Mouse (Mus musculus) mature B cell (primary cell): Measurements from ENCODE around the gene Ccdc141.

Experiments
- in situ Hi-C: fragments of 300-500 bp; cut with MboI; formaldehyde crosslinking; loops from 2 replicates; pipeline ENCODE4 v1.14.3; 2019

The Ccdc141 gene

DNA sequence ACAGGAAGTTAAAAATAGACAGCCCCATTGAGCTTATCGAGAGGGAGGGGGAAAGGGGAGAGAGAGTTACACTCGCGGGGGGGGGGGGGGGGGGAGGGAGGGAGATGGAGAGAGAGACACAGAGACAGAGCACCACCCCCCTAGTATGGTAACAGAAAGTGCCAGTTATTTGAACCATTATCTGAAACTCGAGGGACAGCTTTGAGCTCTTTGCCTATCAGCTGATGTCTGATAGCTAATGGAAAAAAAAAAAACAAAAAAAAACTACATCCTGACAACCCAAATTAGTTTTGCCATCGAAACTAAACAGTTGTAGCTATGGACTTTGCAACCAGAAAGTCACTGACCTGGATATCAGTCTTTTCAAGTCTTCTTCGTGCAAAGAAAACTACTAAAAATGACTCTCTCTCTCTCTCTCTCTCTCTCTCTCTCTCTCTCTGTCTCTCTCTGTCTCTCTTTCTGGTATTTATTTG is at the start of gene Ccdc141:
Gene Ccdc141, minus strand, starts transcription at position 4 of the 473 bp plus-strand sequence.
- in situ Hi-C loops = no loop called here

DNA sequence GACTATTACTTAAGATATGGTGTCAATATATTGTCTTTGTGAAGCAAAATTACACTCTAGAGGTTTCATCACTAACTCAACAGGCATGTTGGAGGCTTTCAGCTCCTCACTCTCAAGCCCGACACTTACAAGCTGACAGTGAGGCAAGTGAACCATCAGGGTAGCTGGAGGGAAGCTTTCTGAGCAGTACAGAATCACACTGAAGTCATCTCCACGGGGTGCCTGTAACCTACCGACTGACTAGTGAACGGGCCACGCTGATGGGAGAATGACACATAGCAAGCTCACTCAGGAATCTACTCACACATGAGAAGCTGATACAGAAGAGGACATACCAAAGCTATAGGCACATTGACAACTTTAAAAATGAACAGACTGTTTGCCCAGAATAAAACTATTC is 42.4 kb upstream of the Ccdc141 start:
- in situ Hi-C loops = no loop called here

DNA sequence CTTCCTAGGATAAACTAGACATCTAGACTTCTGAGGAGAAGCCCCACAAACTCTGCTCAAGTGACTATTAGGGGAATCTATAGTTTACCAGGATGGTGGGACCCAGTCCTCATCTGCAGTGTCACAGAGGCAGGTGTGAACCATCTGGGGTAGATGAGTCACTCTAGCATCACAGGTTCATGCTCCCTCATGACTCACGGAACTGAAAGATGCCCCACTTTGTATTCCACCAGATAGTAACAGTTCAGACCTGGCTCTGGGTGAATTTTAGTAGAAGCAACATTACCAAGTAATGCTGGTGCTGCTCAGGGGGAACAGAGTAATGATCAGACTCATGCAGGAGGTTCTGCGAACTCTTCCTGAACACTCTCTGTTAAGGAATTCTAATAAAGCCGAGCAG is 36.5 kb upstream of the Ccdc141 start:
- in situ Hi-C loops = no loop called here

DNA sequence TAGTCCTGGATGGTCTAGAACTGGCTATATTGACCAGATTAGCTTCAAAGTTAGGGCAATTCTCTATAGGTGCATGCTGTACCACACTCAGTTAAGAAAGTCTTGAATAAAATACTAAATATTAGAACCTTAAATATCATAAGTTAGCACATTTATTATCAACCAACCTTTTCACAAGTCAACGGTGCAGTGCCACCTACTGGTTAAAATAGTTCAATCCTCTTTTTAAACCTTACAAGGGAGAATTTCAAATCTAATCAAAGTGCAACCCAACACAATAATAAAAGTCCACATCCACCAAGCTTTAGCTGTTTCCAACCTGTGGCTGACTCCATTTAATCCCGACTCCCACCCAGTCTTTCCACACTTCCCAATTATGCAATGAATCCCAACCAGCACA is 33.5 kb upstream of the Ccdc141 start:
- in situ Hi-C loops = no loop called here

DNA sequence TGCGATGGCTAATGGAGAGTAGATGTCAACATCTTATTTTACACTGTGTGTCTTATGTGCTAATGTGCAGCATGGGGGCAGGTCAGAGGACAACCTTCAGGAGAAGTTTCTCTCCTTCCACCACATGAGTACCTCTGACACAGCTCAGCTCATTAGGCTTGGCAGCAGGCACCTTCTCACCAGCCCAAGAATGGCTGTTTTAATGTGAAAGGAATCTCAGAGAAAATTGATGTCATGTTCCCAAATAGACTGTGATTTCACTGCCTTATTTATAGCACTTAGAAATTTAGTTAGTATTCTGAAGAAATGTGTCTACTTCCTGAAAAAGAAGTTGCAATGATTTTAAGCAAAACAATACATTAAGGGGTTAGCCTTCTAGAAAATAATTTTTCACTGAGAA is 31.5 kb upstream of the Ccdc141 start:
- in situ Hi-C loops = no loop called here

DNA sequence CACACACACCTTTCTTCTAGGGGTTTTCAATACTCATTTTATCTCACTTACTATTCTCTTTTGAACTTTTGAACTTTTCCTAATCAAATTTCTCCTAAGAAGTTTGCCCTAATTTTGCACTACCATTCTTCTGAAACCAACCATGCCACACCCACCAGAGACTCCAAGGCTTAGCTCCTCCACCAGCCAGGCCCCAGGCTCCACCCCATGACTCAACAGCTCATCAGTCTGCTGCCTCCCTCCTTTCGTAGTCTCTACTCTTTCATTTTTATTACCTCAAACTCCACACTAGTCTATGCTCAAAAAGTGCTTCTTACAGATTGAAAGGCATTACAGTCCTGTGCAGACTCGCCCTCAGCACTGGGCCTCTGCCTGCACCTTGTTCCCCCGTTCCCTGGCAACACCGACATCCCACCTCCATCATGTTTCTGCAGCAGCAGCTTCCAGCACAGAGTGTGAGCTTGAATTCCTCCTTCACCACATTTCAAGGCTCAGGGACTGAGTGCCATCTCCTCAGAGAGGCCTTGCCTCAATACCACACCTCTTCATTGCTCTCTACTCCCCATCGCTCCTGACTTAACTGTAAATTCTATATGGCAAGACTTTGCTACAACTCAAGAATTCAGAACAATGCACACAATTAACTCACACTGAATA is 30.6 kb upstream of the Ccdc141 start:
- in situ Hi-C loops = no loop called here

DNA sequence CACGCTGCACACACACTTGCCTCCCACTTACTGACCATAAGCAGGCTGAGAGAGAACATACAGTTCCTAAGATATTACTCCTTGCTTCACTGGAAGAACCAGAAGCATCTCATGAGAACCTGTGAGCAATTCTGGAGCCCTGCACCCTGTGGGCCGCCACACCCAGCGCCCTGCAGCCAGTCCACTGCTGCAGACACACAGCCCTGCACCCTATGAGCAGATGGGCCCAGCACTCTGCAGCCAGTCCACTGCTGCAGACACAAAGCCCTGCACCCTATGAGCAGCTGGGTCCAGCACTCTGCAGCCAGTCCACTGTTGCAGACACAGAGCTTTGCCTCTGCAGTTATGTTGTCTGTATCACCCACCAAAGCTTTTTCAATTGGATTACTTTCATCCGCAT is 29.9 kb upstream of the Ccdc141 start:
- in situ Hi-C loops = no loop called here

DNA sequence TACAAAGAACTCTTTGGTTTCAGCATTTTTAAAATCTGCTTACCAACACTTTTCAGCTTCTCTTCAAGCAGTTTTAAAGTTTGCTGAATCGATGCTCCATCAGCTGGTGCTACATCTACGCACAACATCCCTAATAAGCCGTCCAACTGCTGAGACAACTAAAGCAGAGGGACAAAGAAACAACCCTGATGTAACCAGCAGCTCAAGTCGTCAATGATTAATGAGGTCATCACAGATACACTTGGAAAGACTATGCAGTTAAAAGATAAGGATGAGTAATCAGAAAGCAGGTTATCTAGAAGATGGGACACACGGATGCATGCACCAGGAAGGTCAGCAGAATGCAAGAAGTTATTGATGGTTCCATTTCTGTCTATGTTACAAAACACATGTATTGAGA is 27.8 kb upstream of the Ccdc141 start:
- in situ Hi-C loops = no loop called here

DNA sequence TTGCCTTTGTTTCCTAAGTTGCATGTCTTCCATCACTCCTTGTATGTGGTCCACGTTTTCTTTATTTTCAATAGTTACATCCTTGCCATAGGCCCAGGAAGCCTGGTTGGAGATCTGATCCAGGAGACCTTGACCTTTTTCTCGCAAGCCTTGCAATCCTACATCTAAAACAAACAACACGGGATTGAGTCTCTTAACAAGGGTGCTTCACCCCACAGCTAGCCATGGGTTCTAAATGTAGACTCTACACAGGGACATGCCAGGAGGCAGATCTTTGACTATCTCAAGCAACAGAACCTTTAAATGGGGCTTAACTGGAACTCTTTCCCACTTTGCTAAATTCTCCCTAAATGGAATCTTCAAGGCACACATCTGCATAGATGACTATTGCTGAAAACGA is 26.4 kb upstream of the Ccdc141 start:
- in situ Hi-C loops = no loop called here

DNA sequence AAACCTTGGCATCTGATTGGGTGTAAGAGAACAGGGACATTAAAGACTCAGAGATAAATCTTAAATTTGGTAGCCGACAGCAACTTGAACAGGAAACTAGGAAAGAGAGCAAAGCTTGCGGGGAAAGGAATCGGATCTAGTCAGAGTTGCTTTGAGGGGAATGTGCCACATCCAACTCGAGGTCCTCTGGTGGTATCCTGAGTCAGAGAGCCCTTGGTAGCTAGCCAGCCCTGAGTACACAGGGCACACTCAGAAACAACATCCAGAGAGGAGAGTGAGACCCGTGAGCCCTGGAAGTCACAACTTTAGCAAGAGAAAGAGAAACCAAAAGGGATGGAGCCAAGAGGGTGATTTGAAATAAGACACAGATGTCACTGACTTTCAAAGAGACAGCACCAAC is 24.6 kb upstream of the Ccdc141 start:
- in situ Hi-C loops = no loop called here

DNA sequence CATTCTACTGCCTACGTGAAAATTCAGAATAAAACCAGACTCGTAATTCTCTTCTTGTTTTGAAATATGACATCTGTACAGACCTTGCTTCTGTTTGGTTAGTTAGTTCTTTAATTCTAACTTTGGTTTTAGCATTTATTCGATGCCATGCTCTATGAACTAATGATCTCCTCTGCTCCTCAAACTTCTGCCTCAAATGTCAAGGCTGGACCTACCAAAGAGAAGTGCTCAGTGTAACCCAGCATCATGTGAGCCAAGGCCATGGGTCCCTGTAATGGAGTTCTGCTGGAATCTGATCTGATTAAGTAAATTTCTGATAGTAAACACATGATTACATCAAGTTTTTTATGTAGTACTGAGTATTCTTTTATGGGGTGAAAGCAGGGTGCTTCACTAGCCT is 21.4 kb upstream of the Ccdc141 start:
- in situ Hi-C loops = no loop called here

DNA sequence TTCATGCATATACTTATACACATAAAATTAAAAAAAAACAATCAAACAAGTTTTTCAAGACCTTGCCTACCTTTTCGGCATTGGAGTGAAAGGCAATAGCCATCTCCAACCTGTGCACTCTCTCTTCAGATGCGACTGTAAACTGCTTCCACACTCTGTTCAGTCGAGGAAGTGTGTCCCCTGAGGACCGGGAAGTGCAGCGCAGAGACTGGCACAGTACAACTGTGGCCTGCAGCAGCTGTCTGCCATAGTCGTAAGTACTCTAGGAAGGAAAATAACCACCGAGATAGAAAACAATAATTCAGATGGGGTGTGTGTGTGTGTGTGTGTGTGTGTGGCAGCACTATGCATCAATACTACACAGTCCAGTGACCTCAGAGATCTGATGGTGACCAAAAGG is 20.5 kb upstream of the Ccdc141 start:
- in situ Hi-C loops = no loop called here

DNA sequence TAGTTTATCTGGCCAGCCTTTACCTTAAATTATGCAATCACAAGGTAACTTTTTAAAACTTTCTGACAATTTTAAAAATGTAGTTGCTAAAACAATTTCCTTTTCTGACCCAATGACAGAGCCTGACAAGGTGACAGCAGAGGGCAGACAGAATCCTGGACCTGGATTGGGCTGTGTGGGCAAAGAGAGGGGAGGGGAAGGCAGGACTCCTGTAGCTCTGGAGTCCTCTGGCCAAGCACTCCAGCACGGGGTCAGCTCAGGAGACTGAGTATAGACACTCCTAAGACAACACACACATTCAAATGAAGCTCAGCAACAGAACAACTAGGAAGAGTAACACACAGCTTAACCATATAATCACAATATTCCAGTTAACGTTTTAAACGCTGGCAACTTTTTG is 19.9 kb upstream of the Ccdc141 start:
- in situ Hi-C loops = no loop called here

DNA sequence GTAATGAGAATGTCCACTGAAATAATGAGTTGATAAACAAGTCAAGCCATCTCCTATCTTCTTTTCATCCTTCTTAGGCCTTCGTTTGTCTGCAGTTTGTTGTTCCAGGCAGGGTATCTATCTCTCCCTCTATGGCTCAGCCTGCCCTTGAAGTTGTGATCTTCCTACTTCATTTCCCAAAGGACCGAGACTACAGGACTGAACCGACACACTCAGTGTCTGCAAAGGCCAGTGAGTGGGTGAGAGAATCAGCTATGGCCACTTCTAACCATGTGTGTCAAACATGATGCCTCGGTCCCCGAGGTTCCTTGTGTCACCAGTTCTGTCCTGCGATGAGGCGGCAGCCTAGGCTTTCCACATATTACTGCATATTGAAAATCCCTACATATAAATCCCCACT is 19.2 kb upstream of the Ccdc141 start:
- in situ Hi-C loops = no loop called here

DNA sequence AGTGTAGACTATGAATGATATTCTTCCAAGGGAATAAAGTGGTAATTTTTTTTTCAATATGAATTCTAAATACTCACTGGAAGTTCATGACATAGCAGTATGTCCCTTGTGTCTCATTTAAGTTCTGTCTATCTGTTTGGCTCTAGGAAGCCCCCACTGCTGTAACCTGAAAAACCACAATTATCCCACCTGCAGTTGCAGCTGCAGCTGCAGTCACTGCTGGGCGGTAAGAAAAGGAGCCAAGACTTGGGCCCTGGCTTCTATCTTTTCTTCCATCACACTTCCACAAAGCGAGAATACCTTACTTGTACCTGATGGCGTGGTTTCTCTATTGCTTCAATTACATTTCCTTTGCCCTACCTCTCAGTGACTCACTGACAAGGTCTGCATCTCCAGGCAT is 17.1 kb upstream of the Ccdc141 start:
- in situ Hi-C loops = no loop called here

DNA sequence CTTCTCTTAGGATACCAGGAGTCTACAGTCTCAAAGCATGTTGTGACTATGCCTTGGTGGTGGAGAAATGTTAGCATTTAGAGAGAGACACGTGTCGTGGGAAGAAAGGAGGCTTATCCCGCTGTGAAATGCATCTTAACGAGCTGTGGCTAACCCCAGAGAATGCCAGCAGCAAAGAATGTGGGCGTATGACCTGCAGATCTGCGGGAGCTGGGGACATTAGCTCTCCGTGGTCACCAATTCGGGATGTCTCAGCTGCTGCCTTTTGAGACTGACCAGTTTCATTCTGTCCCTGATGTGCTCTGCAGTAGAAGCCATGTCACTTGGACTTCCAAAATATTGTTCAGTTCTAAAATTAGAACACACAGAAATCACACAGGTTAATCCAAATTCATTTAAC is 16.5 kb upstream of the Ccdc141 start:
- in situ Hi-C loops = no loop called here

DNA sequence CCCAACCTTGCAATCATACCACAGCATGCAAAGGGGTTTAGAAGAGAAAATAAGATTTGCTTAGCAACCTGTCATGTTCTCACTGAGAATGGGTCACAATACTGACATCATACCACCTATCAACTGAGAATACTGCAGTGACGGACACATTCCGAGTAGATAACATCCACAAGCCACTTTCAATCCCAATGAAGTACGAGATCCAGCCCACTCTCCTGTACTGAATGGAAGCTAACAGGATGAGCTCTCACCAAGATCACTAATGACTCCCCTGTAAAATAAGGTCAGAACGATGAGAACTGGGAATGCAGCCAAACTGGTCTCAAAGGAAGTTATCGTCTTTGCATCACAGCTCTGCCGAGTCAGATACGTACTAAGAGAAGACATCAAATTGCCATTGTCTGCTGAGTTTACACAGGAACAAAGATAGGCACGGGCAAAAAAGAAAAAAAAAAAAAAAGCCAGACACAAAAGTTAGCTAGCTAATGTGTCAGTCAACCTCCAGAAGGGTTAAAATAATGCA is 13.7 kb upstream of the Ccdc141 start:
- in situ Hi-C loops = no loop called here

DNA sequence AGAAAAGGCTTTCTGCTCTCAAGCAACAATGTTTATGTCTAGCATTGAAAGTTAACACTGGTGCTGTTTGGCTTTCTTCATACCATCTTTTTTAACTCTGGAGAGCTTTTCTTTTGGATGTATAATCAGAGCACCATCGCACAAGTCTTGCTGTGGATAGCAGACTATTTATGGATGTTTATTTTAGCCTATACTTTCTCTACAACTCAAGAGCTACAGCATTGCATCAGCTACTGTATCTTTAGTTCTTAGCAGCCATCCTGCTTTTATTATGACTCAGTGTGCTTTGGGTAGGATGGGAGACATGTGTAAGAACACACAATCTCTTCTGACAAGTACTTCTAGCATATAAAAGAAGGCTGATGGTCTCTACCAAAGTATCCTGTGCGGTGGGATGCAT is 13.2 kb upstream of the Ccdc141 start:
- in situ Hi-C loops = no loop called here

DNA sequence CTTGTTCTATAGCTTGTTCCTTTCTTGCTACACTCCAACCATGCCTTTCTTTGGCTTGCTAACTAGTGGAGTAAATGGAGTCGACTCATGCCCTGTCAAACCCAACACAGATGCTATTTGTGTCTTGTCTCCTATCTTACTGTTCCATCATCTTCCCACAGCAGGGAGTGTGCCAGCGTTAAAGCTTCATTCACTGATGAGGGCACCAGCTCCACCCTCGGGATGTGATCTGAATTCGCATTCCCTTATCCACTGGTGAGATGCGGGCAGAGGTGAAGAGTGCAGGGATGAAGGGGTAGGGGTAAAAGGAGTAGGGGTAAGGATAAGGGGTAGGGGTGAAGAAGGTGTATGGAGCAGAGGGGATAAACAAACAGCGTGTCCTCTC is 12.6 kb upstream of the Ccdc141 start:
- in situ Hi-C loops = no loop called here

DNA sequence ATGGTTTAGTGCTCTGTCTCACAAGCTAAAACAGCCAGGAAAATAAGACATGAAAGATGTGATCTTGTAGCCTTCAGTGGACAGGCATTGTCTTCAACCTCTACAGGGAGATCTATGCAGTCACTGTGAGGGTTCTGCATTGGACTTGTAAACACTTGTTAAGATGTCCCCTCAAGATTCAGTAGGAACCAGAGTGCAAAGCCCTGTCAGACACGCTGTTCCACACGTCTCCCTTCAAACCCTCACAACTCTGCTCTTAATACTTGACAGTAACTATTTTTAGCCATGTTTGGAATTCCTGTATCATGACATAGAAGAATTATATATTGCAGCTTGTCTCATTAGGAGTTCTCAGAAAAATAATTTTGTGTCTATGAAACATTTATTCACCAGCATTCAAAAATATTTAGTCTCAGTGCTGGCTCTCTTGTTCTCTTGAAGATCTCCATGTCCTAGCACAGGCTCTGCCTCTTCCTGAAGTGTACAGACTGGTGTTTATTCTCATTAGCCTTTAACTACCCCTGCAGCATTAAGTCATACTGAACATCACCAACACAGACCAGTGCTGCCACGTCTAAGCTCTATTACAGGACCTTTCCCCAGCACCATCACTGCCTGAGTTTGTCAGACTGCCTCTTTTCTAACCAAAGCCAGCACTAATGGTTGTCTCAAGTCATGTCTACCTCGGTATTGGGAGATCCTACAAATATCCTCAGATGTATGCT is 12.0 kb upstream of the Ccdc141 start:
- in situ Hi-C loops = no loop called here

DNA sequence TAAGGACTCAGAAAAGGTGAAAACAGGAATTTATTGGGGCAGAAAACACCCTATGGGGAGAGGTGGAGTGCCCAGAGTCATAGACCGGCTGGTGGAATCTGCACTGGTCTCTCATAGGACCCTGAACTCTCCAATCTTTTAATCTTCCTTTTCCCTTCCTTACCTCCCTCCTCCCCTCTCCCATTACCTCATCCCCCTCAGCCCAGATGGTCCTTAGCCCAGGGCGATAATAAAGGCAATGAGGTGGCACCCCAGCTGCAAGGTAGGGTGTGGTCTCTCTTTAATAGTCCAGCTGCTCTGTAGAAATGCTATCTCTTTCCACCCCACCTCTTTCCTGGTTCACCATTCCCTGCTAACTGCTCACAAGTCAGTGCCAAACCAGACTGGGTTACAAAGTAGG is 7.0 kb upstream of the Ccdc141 start:
- in situ Hi-C loops = no loop called here

DNA sequence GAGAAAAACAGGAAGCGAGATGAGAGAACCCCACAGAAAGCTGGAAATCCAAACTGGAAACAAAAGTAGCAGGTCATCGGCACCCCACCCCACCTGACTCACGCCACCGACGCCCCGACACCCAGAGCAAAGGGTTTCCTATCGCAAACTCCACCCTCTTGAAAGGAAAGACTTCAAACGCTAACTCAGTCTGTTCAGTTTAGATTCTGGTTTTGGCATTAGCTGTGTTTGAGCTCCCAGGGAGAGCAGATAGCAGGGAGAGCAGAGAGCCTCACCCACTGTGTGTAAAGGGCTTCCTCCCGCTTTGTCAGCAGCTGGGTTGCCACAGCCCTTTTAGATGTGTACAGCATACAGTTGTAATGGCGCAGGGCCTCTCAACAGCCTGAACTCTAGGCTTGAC is 6.0 kb upstream of the Ccdc141 start:
- in situ Hi-C loops = no loop called here

DNA sequence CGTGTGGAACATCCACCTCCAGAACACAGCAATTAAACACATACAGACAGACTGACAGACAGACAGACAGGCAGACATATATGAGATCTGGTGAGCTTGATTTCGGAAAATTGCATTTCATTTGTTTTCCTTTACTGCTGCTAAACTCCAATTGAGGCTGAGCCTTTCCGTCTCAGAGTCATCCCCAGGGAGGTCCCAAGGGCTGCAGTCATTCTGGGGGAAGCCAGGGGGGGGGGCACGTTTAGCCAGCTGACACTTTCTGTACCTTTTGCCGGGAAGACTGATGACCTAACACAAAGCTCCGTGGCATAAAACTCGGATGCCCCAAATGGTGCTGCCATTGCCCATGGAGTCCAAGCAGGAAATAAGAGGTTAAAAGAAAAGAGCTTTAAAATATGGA is 5.0 kb upstream of the Ccdc141 start:
- in situ Hi-C loops = no loop called here

DNA sequence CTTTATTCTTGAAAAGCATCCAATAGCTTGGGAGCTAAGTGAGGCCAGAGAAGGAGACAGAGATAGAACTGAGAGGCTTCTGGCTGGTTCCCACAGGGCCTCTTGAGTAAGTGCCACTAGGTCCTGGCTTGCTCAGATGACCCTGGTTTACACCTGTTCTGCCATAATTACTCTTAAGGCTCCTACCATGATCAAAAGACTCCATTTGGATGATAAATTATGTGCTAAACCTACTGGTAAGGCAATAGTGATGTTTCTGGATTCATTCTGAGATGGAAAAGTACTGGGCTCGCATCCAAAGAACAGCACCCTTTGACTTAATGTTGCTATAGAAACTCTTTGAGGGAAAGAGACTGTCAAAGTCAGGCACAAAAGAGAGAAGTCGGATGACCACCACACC is 3.9 kb upstream of the Ccdc141 start:
- in situ Hi-C loops = no loop called here
